Mouse (Mus musculus) intestine, embryonic 16.5 days (tissue): Measurements from ENCODE around the gene Runx1. TPM values are rescaled to one million over a fixed set of nuclear protein-coding genes. Genes with fewer than 3 reads are reported as not detected.

Source experiments
- ATAC-seq: fragments of 200-750 bp; cut with Nextera tagmentation; 2 replicates; pipeline ENCODE4 v1.8.0; 2017; ENCODE audit warnings: moderate TSS enrichment, moderate library complexity
- H3K27ac ChIP-seq: fragments of 300-500 bp; sonication (generic); 2 replicates; pipeline ENCODE4 v1.5.1; 2014; ENCODE audit warnings: mild to moderate bottlenecking, low read length
- H3K27me3 ChIP-seq: fragments of 300-500 bp; sonication (generic); replicated peaks from 2 replicates; pipeline ENCODE4 v1.6.1; 2014; ENCODE audit warnings: low read length, control low read depth, mixed read lengths; ENCODE audit not compliant: control insufficient read depth, insufficient read depth
- H3K36me3 ChIP-seq: fragments of 300-500 bp; sonication (generic); 2 replicates; pipeline ENCODE4 v1.6.1; 2014; ENCODE audit warnings: low read length, control low read depth; ENCODE audit not compliant: control insufficient read depth, insufficient read depth
- H3K4me1 ChIP-seq: fragments of 300-500 bp; sonication (generic); 2 replicates; pipeline ENCODE4 v1.6.1; 2014; ENCODE audit warnings: low read length, control low read depth, mixed read lengths; ENCODE audit not compliant: control insufficient read depth, insufficient read depth
- H3K4me2 ChIP-seq: fragments of 300-500 bp; sonication (generic); 2 replicates; pipeline ENCODE4 v1.6.1; 2014; ENCODE audit warnings: low read depth, low read length, control low read depth
- H3K4me3 ChIP-seq: fragments of 300-500 bp; sonication (generic); 2 replicates; pipeline ENCODE4 v1.5.1; 2014; ENCODE audit warnings: mild to moderate bottlenecking, low read length
- H3K9ac ChIP-seq: fragments of 300-500 bp; sonication (generic); 2 replicates; pipeline ENCODE4 v1.6.1; 2014; ENCODE audit warnings: low read depth, low read length
- H3K9me3 ChIP-seq: fragments of 300-500 bp; sonication (generic); 2 replicates; pipeline ENCODE4 v1.6.1; 2016; ENCODE audit warnings: low read length, control low read depth; ENCODE audit not compliant: control insufficient read depth
- WGBS: fragments of 180-500 bp; shearing (Covaris S2); extraction: QIAGEN DNeasy Blood & Tissue Kit; methylation state at CpG from one replicate; pipeline ENCODE4 v1.1.7; 2014; 5-methylcytosine and 5-hydroxymethylcytosine counted together
- polyA plus RNA-seq: library from polyadenylated mRNA; unstranded; fragments of >200 nt; fragmentation: Nextera tagmentation; extraction: Ambion mirVana; gene quantifications from 2 replicates; pipeline ENCODE4 v1.2.1, GENCODE M21; 2015

Runx1 gene
- polyA plus RNA-seq, 1 experiment from 2014 or later: 2.3 TPM

DNA sequence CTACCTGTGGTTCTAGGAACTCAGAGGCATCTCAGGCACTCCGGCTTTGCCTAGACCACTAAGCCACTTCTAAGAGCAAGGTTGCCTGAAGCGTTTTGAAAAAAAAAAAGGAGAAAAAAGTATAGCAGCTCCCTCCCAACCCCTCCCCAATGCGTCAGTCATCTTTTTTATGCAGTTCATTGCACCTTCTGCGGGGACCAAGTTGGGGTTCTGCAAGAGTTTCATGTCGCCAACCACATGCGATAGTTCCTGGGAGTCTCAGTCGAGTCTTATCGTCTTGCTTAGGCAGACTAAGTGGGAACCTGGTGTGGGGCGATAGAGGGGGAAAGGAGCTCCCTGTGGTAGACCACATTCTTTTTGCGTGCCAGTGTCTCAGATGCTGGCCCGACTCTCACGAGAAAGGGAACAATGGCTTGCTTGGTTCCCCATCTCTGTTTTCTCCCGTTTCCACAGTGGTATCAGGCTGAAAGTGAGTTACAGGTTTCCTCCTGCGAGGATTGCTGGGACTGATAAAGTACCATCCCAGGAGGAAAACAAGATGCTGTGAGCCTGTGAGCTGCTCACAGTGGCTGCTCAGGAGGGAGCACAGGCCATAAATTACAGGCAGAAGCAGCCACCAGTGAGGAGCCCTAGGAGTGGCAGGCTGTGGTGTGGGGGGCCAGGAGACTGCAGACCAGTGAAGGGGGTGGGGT, 3.9 kb downstream of the Runx1 start:
- no peaks in the 10 kb centered on the region for H3K27me3 ChIP-seq

DNA sequence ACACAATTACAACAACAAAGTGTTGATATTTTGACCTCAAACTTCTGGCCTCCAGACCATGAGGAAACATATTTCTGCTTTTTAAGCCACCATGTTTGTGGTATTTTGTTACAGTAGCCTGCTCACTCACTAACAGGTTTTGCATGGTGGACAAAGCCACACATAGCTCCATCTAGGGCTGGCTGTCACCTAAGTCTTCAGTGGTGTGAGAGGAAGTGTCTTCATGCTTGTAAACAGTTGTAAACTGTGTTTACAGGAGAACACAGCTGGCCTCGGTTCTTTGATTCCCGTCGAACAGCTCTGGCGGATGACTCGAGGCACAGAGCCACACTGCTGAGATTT, 4.4 kb downstream of the Runx1 start:
- no peak overlapping the region for H3K9ac ChIP-seq
- ATAC-seq: no peak
- WGBS: 51% methylated on average over 5 of the region's 5 CpGs
- H3K27ac ChIP-seq: no peak overlapping the region
- no peak overlapping the region for H3K4me3 ChIP-seq
- no peaks in the 10 kb centered on the region for H3K36me3 ChIP-seq
- H3K9me3 ChIP-seq: no peaks in the 10 kb centered on the region
- peaks cover 3% of the 10 kb centered on the region; the same call in 1 of the 2 replicates for H3K4me1 ChIP-seq
- H3K27me3 ChIP-seq: no peaks in the 10 kb centered on the region
- H3K4me2 ChIP-seq: no peak overlapping the region

More for the DNA sequence above, 3.9 kb downstream of the Runx1 start:
- H3K9me3 ChIP-seq: no peaks in the 10 kb centered on the region
- no peak overlapping the region for H3K4me3 ChIP-seq
- WGBS: 64% methylated on average over 14 of the region's 14 CpGs
- peaks cover 3% of the 10 kb centered on the region; the same call in 1 of the 2 replicates for H3K4me1 ChIP-seq
- no peak overlapping the region; the same call in 1 of the 2 replicates for H3K9ac ChIP-seq
- no peaks in the 10 kb centered on the region for H3K36me3 ChIP-seq
- no peak overlapping the region for H3K4me2 ChIP-seq
- H3K27ac ChIP-seq: no peak overlapping the region
- no peak for ATAC-seq

DNA sequence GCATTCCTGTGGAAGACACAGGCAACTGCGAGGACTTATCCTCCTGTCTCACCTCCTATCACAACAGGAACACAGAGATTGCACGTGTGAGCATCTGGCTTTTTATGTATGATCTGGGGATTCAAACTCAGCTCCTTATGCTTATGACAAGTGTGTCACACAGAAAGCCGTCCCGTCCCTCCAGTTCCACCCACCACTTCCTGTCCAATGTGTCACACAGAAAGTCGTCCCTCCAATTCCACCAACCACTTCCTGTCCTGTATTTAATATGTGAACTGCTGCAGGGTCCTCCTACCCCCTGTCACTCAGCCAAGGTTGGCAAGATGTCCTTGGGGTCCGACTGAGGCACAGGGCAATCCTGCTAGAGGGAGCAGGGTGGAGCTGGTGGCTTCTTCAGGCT, 5.5 kb downstream of the Runx1 start:
- H3K36me3 ChIP-seq: no peaks in the 10 kb centered on the region
- no peak overlapping the region for H3K9ac ChIP-seq
- H3K4me1 ChIP-seq: peaks cover 3% of the 10 kb centered on the region; the same call in 1 of the 2 replicates
- no peak overlapping the region for H3K27ac ChIP-seq
- 76% methylated on average over 6 of the region's 6 CpGs for WGBS
- ATAC-seq: no peak
- H3K27me3 ChIP-seq: no peaks in the 10 kb centered on the region
- H3K4me3 ChIP-seq: no peak overlapping the region
- H3K4me2 ChIP-seq: no peak overlapping the region
- H3K9me3 ChIP-seq: no peaks in the 10 kb centered on the region

DNA sequence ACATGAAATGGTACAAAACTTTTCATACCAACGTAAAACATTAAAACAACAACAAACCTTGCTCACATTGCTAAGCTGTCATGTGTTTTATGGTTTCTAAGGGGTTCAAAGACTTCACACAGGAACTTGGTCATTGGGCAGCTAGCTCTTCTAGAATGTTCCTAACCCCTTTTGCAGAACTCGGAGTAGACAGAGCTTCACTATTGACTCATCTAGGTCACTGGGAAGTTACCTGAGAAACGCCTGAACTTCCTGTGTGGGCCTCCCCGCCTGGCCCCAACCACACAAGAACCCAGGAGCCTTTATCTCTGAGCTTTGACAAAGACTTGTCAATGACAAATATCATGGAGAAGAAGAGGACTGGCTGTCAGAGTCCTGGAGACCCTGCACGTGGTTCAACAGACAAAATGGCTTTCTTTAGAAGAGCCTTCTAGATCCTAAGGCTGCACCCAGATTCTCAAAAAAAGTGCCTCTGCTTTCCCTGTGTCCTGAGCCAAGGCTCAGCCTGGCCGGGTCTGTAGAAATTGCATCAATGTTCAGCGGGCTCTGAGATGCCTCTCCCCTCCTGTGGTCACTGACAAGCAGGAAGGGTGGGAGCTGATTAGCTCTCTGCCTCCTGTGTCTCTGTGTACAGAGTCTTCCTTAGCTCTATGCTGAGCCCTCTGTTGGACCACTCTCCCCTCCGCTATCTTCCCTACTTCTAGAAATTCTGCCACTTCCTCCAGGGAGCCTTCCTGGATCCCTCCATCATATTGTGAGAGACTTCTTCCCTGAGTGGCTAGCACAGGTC, 7.3 kb downstream of the Runx1 start:
- H3K4me1 ChIP-seq: peaks cover 3% of the 10 kb centered on the region; the same call in 1 of the 2 replicates
- 72% methylated on average over 8 of the region's 8 CpGs for WGBS
- no peak overlapping the region for H3K9ac ChIP-seq
- H3K27ac ChIP-seq: no peak overlapping the region
- ATAC-seq: no peak
- no peaks in the 10 kb centered on the region for H3K36me3 ChIP-seq
- no peaks in the 10 kb centered on the region for H3K27me3 ChIP-seq
- no peaks in the 10 kb centered on the region for H3K9me3 ChIP-seq
- no peak overlapping the region for H3K4me3 ChIP-seq
- H3K4me2 ChIP-seq: no peak overlapping the region

DNA sequence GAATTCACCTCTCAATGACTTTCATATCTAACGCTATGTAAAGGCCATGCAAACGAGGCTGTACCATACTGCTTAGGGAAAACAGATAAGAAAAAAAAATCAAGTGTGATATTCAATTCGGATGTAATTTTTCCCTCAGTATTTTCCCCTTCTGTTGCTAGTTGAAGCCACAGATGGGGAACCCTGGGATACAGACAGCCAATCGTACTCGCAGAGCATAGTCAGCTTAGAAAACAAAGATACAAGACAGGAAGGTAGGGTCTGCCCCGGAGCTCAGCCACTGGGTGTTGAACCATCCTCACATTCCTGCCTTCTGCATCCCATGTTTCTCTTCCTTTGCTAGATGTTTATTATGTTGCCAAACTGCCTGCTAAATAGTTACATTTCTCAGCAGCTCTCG, 9.9 kb downstream of the Runx1 start:
- Histone ChIP-seq H3K36me3 (no peaks in the 10 kb centered on the region), H3K4me3 (no peak overlapping the region), H3K4me2 (no peak overlapping the region), H3K9ac (no peak overlapping the region), H3K27ac (no peak overlapping the region), H3K27me3 (no peaks in the 10 kb centered on the region), H3K9me3 (no peaks in the 10 kb centered on the region), H3K4me1 (no peaks in the 10 kb centered on the region)
- no peak for ATAC-seq
- WGBS: 84% methylated on average over 7 of the region's 7 CpGs

DNA sequence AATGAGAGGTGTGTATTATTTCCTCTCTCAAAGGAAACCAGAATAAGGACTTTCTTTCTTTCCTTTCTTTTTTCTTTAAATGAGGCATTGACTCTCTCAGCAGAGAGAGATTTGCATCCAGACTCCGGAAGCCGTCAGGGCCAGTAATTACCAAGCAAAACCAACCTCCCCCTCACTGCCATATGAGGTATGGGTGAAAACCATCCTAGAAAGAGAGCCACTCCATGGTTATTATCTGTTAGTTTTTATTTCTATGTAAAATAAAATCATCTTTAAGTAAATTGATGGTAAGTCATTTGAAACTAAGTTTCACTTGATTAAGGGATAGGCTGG, 10.8 kb downstream of the Runx1 start:
- no peak for ATAC-seq
- H3K4me3 ChIP-seq: no peak overlapping the region
- no peak overlapping the region for H3K9ac ChIP-seq
- no peaks in the 10 kb centered on the region for H3K27me3 ChIP-seq
- no peaks in the 10 kb centered on the region for H3K4me1 ChIP-seq
- H3K27ac ChIP-seq: no peak overlapping the region
- H3K9me3 ChIP-seq: no peaks in the 10 kb centered on the region
- H3K4me2 ChIP-seq: no peak overlapping the region
- H3K36me3 ChIP-seq: no peaks in the 10 kb centered on the region
- WGBS: 92% methylated on average over 2 of the region's 2 CpGs

DNA sequence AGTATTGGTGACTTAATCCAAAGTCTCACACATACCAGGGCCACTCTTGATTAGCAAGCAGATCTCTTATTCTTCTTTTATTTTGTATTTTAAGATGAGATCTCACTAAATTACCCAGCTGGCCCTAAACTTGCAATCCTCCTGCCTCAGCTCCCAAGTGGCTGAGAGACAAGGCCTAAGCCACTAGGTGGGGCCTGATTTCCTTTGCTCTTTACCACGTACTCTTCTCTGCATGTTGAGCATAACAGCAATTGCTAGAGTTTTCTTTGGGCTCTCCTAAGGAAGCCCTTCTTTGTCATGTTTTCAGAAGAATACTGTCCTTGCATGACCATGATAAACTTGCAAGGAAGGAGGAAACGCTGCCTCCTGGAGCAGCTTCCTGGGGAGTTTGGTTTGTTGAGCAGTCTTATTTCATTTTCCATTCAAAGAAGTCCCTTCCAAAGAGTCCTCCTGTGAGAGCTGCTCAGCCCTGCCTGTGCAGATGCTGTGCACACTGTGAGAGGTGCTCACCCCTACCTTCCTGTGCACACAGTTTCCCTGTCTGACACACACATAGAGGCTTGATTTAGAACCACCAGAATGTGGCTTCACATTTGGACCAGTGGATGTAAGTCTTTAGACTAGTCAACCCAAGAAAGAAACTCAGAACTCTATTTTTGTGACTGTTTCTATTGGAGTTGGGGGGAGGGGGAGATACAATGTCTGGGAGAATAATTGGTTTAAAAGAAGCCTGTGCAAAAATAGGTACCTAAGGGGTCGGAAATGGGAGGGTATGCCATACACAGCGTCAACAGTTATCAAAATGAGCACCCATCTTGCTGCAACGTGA, 11.4 kb downstream of the Runx1 start:
- H3K4me2 ChIP-seq: no peak overlapping the region
- no peaks in the 10 kb centered on the region for H3K36me3 ChIP-seq
- 78% methylated on average over 5 of the region's 5 CpGs for WGBS
- no peak overlapping the region for H3K27ac ChIP-seq
- no peak for ATAC-seq
- H3K4me1 ChIP-seq: no peaks in the 10 kb centered on the region
- H3K27me3 ChIP-seq: no peaks in the 10 kb centered on the region
- no peak overlapping the region for H3K4me3 ChIP-seq
- no peaks in the 10 kb centered on the region for H3K9me3 ChIP-seq
- H3K9ac ChIP-seq: no peak overlapping the region

DNA sequence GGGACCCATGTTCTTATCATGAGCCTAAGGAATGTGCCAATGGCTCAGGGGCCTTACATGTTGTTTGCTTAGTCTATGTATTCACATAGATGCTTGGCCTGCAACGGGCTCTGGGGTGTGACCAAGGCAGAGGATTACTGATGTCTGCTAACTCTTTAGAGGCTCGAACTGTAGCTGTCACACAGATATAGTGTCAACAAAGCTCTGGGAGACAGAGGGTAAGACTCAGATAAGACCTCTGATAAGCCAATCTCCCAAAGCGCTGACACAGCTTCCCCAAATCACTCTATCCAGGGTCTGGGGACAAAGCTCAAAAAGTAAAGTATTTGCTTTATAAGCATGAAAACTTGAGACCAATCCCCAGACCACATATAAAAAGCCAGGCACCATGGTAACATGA, 13.5 kb downstream of the Runx1 start:
- WGBS: 46% methylated on average over 3 of the region's 3 CpGs
- Histone ChIP-seq H3K4me3 (no peak overlapping the region), H3K4me1 (0 out of 2 replicates have a peak, but pooled peaks cover 5% of the 10 kb centered on the region), H3K9ac (no peak overlapping the region), H3K27ac (no peak overlapping the region), H3K36me3 (no peaks in the 10 kb centered on the region), H3K4me2 (no peak overlapping the region), H3K9me3 (no peaks in the 10 kb centered on the region), H3K27me3 (no peaks in the 10 kb centered on the region)
- no peak for ATAC-seq

DNA sequence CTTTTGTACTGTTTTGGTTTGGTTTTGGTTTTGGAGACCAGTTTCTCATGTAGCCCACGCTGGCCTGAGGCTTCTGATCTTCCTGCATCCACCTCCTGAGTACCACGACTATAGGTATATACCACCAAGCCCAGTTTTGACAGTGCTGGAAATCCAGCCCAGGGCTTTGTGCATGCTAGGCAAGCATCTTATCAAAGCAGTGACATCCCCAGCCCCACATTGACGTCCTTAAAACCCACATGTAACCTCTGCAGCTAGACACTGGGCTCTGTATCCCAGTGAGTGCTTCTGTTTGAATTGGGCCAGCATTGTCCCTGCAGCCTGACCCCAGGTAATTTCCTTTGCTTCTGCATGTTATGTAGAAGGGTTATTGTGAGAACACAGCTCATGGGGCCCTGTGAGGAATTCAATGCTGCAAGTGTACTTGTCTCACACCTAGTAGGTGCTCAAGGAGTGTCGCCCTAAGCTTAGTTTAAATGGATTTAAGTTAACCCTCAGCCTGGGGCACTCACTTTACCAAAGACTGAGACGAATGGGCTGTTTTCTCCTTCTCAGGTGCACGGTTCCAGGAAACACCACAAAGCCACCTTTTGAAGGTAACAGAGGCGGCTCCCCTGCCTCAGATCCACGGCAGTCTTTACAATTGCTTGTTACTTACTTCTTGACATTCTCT, 15.2 kb downstream of the Runx1 start:
- no peak for ATAC-seq

More for the DNA sequence above, 15.2 kb downstream of the Runx1 start:
- Histone ChIP-seq H3K4me1 (0 out of 2 replicates have a peak, but pooled peaks cover 5% of the 10 kb centered on the region), H3K4me2 (no peak overlapping the region), H3K27ac (no peak overlapping the region), H3K4me3 (no peak overlapping the region), H3K9me3 (no peaks in the 10 kb centered on the region), H3K27me3 (no peaks in the 10 kb centered on the region), H3K36me3 (no peaks in the 10 kb centered on the region), H3K9ac (no peak overlapping the region)
- WGBS: 85% methylated on average over 8 of the region's 8 CpGs
